Mouse (Mus musculus): ENCODE data around the gene Hist2h3c2. TPM values are rescaled to one million over a fixed set of nuclear protein-coding genes. Genes with fewer than 3 reads are reported as not detected.
A peak's percentile ranks its signal among the peaks of the same experiment; 100 is the strongest.

Hist2h3c2 gene
- polyA plus RNA-seq, 1 experiment from 2014 or later, result 2.4 TPM

- Histone ChIP-seq H3K4me3 (replicated peaks; ENCODE audit: low read length) (peak overlapping the region; percentile 69), H3K27me3 (replicated peaks; ENCODE audit: control insufficient read depth, insufficient read depth, low read length) (no peaks in the 10 kb centered on the region), H3K9ac (replicated peaks; ENCODE audit: low read depth, low read length) (no peak overlapping the region; the same call in 1 of the 2 replicates), H3K4me1 (replicated peaks; ENCODE audit: control insufficient read depth, insufficient read depth, low read length) (peaks cover 17% of the 10 kb centered on the region), H3K9me3 (ENCODE audit: control insufficient read depth, low read length) (no peaks in the 10 kb centered on the region), H3K36me3 (ENCODE audit: control insufficient read depth, insufficient read depth) (no peaks in the 10 kb centered on the region), H3K27ac (ENCODE audit: low read length) (peak overlapping the region; percentile 98), H3K4me2 (ENCODE audit: low read length) (peak overlapping the region; percentile 85)
- no peak for ATAC-seq
- WGBS, result 54% methylated on average over 3 of the region's 3 CpGs
These were observed 22.7 kb upstream of the Hist2h3c2 start for GRCm38 (mm10) chr3:96261623-96262022.

- no peak overlapping the region for H3K9ac ChIP-seq (replicated peaks; ENCODE audit: low read depth, low read length)
- H3K36me3 ChIP-seq (ENCODE audit: control insufficient read depth, insufficient read depth), result no peaks in the 10 kb centered on the region
- H3K4me1 ChIP-seq (replicated peaks; ENCODE audit: control insufficient read depth, insufficient read depth, low read length), result peaks cover 17% of the 10 kb centered on the region
- H3K4me3 ChIP-seq (replicated peaks; ENCODE audit: low read length), result no peak overlapping the region
- ATAC-seq, result no peak
- 88% methylated on average over 5 of the region's 5 CpGs for WGBS
- no peak overlapping the region for H3K4me2 ChIP-seq (ENCODE audit: low read length)
- H3K9me3 ChIP-seq (ENCODE audit: control insufficient read depth, low read length), result no peaks in the 10 kb centered on the region
- no peaks in the 10 kb centered on the region for H3K27me3 ChIP-seq (replicated peaks; ENCODE audit: control insufficient read depth, insufficient read depth, low read length)
- H3K27ac ChIP-seq (ENCODE audit: low read length), result no peak overlapping the region
These were observed 21.3 kb upstream of the Hist2h3c2 start for GRCm38 (mm10) chr3:96260220-96260619.

GRCm38 (mm10) chr3:96257190-96257589, 18.3 kb upstream of the Hist2h3c2 start:
- no peak overlapping the region for H3K4me2 ChIP-seq (ENCODE audit: low read length)
- H3K4me3 ChIP-seq (replicated peaks; ENCODE audit: low read length), result no peak overlapping the region
- no peaks in the 10 kb centered on the region for H3K27me3 ChIP-seq (replicated peaks; ENCODE audit: control insufficient read depth, insufficient read depth, low read length)
- no peak for ATAC-seq
- peaks cover 5% of the 10 kb centered on the region for H3K4me1 ChIP-seq (replicated peaks; ENCODE audit: control insufficient read depth, insufficient read depth, low read length)
- H3K36me3 ChIP-seq (ENCODE audit: control insufficient read depth, insufficient read depth), result no peaks in the 10 kb centered on the region
- no peaks in the 10 kb centered on the region for H3K9me3 ChIP-seq (ENCODE audit: control insufficient read depth, low read length)
- 80% methylated on average over 3 of the region's 3 CpGs for WGBS
- no peak overlapping the region for H3K27ac ChIP-seq (ENCODE audit: low read length)
- no peak overlapping the region for H3K9ac ChIP-seq (replicated peaks; ENCODE audit: low read depth, low read length)

- H3K27ac ChIP-seq (ENCODE audit: low read length), result no peak overlapping the region
- no peak overlapping the region for H3K9ac ChIP-seq (replicated peaks; ENCODE audit: low read depth, low read length)
- H3K36me3 ChIP-seq (ENCODE audit: control insufficient read depth, insufficient read depth), result no peaks in the 10 kb centered on the region
- no peak overlapping the region for H3K4me2 ChIP-seq (ENCODE audit: low read length)
- no peak for ATAC-seq
- H3K9me3 ChIP-seq (ENCODE audit: control insufficient read depth, low read length), result no peaks in the 10 kb centered on the region
- 82% methylated on average over 5 of the region's 5 CpGs for WGBS
- H3K4me1 ChIP-seq (replicated peaks; ENCODE audit: control insufficient read depth, insufficient read depth, low read length), result no peaks in the 10 kb centered on the region
- H3K27me3 ChIP-seq (replicated peaks; ENCODE audit: control insufficient read depth, insufficient read depth, low read length), result no peaks in the 10 kb centered on the region
- no peak overlapping the region for H3K4me3 ChIP-seq (replicated peaks; ENCODE audit: low read length)
These were observed 17.1 kb upstream of the Hist2h3c2 start for GRCm38 (mm10) chr3:96255926-96256593.

GRCm38 (mm10) chr3:96254683-96255355, 15.9 kb upstream of the Hist2h3c2 start:
- Histone ChIP-seq H3K4me3 (replicated peaks; ENCODE audit: low read length) (no peak overlapping the region), H3K9ac (replicated peaks; ENCODE audit: low read depth, low read length) (no peak overlapping the region), H3K9me3 (ENCODE audit: control insufficient read depth, low read length) (no peaks in the 10 kb centered on the region), H3K27ac (ENCODE audit: low read length) (no peak overlapping the region), H3K4me1 (replicated peaks; ENCODE audit: control insufficient read depth, insufficient read depth, low read length) (no peaks in the 10 kb centered on the region), H3K36me3 (ENCODE audit: control insufficient read depth, insufficient read depth) (no peaks in the 10 kb centered on the region), H3K27me3 (replicated peaks; ENCODE audit: control insufficient read depth, insufficient read depth, low read length) (no peaks in the 10 kb centered on the region), H3K4me2 (ENCODE audit: low read length) (no peak overlapping the region)
- WGBS, result 54% methylated on average over 10 of the region's 10 CpGs
- no peak for ATAC-seq

- no peak overlapping the region for H3K27ac ChIP-seq (ENCODE audit: low read length)
- H3K27me3 ChIP-seq (replicated peaks; ENCODE audit: control insufficient read depth, insufficient read depth, low read length), result no peaks in the 10 kb centered on the region
- H3K4me2 ChIP-seq (ENCODE audit: low read length), result no peak overlapping the region
- ATAC-seq, result no peak
- no peak overlapping the region for H3K4me3 ChIP-seq (replicated peaks; ENCODE audit: low read length)
- no peaks in the 10 kb centered on the region for H3K9me3 ChIP-seq (ENCODE audit: control insufficient read depth, low read length)
- no peak overlapping the region for H3K9ac ChIP-seq (replicated peaks; ENCODE audit: low read depth, low read length)
- 92% methylated on average over 3 of the region's 3 CpGs for WGBS
- H3K4me1 ChIP-seq (replicated peaks; ENCODE audit: control insufficient read depth, insufficient read depth, low read length), result peaks cover 5% of the 10 kb centered on the region
- H3K36me3 ChIP-seq (ENCODE audit: control insufficient read depth, insufficient read depth), result no peaks in the 10 kb centered on the region
These were observed 12.9 kb upstream of the Hist2h3c2 start for GRCm38 (mm10) chr3:96251787-96252186.

GRCm38 (mm10) chr3:96250890-96251289, 12.0 kb upstream of the Hist2h3c2 start:
- 70% methylated on average over 3 of the region's 3 CpGs for WGBS
- no peak overlapping the region for H3K4me3 ChIP-seq (replicated peaks; ENCODE audit: low read length)
- H3K4me1 ChIP-seq (replicated peaks; ENCODE audit: control insufficient read depth, insufficient read depth, low read length), result peaks cover 5% of the 10 kb centered on the region
- H3K27me3 ChIP-seq (replicated peaks; ENCODE audit: control insufficient read depth, insufficient read depth, low read length), result no peaks in the 10 kb centered on the region
- ATAC-seq, result no peak
- no peaks in the 10 kb centered on the region for H3K36me3 ChIP-seq (ENCODE audit: control insufficient read depth, insufficient read depth)
- H3K9ac ChIP-seq (replicated peaks; ENCODE audit: low read depth, low read length), result no peak overlapping the region
- no peak overlapping the region for H3K4me2 ChIP-seq (ENCODE audit: low read length)
- H3K9me3 ChIP-seq (ENCODE audit: control insufficient read depth, low read length), result no peaks in the 10 kb centered on the region
- H3K27ac ChIP-seq (ENCODE audit: low read length), result no peak overlapping the region

- 46% methylated on average over 4 of the region's 4 CpGs for WGBS
- Histone ChIP-seq H3K9me3 (ENCODE audit: control insufficient read depth, low read length) (no peaks in the 10 kb centered on the region), H3K9ac (replicated peaks; ENCODE audit: low read depth, low read length) (no peak overlapping the region), H3K4me1 (replicated peaks; ENCODE audit: control insufficient read depth, insufficient read depth, low read length) (peaks cover 12% of the 10 kb centered on the region), H3K27ac (ENCODE audit: low read length) (no peak overlapping the region), H3K4me2 (ENCODE audit: low read length) (no peak overlapping the region), H3K27me3 (replicated peaks; ENCODE audit: control insufficient read depth, insufficient read depth, low read length) (no peaks in the 10 kb centered on the region), H3K4me3 (replicated peaks; ENCODE audit: low read length) (no peak overlapping the region), H3K36me3 (ENCODE audit: control insufficient read depth, insufficient read depth) (no peaks in the 10 kb centered on the region)
- no peak for ATAC-seq
These were observed 10.1 kb upstream of the Hist2h3c2 start for GRCm38 (mm10) chr3:96249034-96249345.

- Histone ChIP-seq H3K27me3 (replicated peaks; ENCODE audit: control insufficient read depth, insufficient read depth, low read length) (no peaks in the 10 kb centered on the region), H3K9me3 (ENCODE audit: control insufficient read depth, low read length) (no peaks in the 10 kb centered on the region), H3K9ac (replicated peaks; ENCODE audit: low read depth, low read length) (no peak overlapping the region), H3K36me3 (ENCODE audit: control insufficient read depth, insufficient read depth) (no peaks in the 10 kb centered on the region), H3K4me1 (replicated peaks; ENCODE audit: control insufficient read depth, insufficient read depth, low read length) (peaks cover 12% of the 10 kb centered on the region), H3K4me3 (replicated peaks; ENCODE audit: low read length) (no peak overlapping the region), H3K27ac (ENCODE audit: low read length) (no peak overlapping the region), H3K4me2 (ENCODE audit: low read length) (peak overlapping the region; percentile 35)
- ATAC-seq, result no peak
- WGBS, result 50% methylated on average over 6 of the region's 6 CpGs
These were observed 9.5 kb upstream of the Hist2h3c2 start for GRCm38 (mm10) chr3:96248141-96249033.
